Mouse (Mus musculus): ENCODE measurements around the gene Gli3. TPM values are rescaled to one million over a fixed set of nuclear protein-coding genes. Genes with fewer than 3 reads are reported as not detected.
A peak's percentile ranks its signal among the peaks of the same experiment; 100 is the strongest.

Gene Gli3
- total RNA-seq (2021): 1 to 10 TPM; 8.3 to 8.6 TPM
- long read RNA-seq, experiment 1: 0 reads
- long read RNA-seq, experiment 2: 0 reads

- DNase-seq: peak; percentile 86 to 88
These were observed at the start of gene Gli3 for GRCm38 (mm10) chr13:15462830-15463491. Gli3 (plus strand) TSS chr13:15463235.

DNA sequence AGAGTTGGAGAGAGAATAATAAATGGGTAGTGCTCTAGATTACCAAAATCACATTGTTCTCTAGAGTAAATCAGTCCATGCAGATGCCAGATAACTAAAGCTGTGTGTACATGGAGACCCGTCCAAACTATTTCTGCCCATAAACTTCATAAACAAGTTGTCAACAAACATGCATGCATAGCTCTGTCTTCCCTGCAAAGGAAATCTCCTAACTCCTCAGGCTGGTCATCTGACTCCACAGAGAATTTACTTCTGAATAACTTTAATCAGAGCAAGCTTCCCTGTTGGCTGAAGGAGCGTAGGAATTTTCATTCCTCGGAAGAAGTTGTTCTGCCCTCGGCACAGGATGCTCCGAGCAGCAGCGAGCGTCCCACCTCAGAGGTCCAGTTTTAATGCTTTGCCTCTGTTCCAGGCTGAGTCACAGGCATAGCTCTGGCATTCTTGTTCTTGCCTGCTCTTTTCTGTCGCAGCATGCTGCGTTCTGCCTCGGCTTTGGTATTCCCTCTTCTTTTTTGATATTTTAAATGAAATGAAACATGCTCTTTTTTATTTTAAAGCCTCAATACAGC, 41.8 kb upstream of the Gli3 start:
- DNase-seq: no peak

DNA sequence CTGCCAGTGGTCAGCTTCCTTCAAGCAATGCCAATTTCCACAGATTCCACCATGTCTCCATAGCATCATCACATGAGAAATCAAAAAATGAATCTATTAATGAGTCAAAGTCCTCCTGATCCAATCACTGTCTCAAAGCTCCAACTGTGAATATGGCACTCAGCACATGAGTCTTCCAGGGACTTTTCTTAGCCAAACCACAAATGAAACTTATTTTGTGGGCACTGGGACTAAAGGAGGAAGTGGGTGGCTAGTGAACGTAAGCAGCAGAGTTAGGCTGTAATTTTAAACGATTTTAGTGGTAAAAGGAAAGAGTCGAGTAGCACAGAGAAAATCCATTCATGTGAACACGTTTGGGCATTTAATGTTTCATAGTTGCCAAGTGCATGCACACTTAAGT, 21.0 kb upstream of the Gli3 start:
- no peak for DNase-seq

DNA sequence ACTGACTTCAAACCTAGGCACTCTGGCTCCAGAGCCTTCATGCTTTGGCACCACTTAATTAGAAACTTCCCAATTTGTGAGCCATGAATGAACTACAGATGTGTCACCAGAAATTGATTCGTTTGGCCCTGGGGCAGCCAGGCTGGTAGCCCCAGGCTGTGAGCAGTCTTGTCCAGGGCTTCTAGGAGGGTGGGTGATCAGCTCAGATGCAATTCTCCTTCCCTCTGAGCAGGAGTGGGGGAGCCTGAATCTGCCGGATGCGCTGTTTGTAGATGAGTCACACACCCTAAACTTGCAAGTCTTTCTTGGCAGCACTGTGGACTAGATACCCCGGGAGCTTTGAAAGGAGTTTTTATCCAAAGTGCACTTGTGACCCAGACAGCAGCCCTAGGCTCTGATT, 18.7 kb upstream of the Gli3 start:
- no peak for DNase-seq

GRCm38 (mm10) chr13:15445591-15445990, 17.4 kb upstream of the Gli3 start:
- no peak for DNase-seq

- no peak for DNase-seq
These were observed 17.0 kb upstream of the Gli3 start for GRCm38 (mm10) chr13:15446004-15446403.

GRCm38 (mm10) chr13:15446782-15447564, 16.1 kb upstream of the Gli3 start:
- no peak for DNase-seq

- DNase-seq: no peak
These were observed 12.1 kb upstream of the Gli3 start for GRCm38 (mm10) chr13:15450941-15451340.

- DNase-seq: no peak
These were observed 5.2 kb upstream of the Gli3 start for GRCm38 (mm10) chr13:15457841-15458240.

- no peak for DNase-seq
These were observed 1.1 kb upstream of the Gli3 start for GRCm38 (mm10) chr13:15461926-15462325.

DNA sequence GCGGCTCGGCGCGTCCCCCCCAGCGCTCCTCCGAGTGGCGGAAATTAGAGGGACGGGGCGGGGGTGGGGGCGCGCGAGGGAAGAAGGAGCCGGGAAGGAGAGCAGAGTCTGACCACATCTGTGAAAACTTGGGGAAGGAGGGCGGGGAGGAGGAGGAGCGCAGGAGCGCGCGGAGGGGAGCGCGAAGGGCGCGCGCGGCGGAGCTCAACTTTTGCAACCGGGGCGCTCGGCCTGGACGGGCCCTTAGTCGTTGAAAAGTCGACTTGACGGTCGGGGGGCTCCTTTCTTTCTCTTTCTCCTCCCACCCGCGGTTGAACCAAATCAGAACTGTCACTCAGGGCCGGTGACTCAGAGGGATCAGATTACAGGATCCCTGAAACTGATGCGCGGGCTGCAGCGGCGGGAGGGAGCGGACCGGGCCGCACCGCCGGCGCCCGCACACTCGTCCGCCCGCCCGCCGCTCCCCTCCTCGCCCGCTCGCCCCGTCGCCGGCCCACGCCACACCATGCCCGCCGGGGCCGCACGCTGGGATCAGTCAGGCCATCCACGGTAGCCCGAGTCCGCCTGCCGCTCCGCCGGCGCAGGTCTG, 551 bp downstream of the Gli3 start:
- peak; percentile 69 to 72 for DNase-seq

- DNase-seq: peak; percentile 59 to 70
These were observed 1.1 kb downstream of the Gli3 start for GRCm38 (mm10) chr13:15464081-15464526.

DNA sequence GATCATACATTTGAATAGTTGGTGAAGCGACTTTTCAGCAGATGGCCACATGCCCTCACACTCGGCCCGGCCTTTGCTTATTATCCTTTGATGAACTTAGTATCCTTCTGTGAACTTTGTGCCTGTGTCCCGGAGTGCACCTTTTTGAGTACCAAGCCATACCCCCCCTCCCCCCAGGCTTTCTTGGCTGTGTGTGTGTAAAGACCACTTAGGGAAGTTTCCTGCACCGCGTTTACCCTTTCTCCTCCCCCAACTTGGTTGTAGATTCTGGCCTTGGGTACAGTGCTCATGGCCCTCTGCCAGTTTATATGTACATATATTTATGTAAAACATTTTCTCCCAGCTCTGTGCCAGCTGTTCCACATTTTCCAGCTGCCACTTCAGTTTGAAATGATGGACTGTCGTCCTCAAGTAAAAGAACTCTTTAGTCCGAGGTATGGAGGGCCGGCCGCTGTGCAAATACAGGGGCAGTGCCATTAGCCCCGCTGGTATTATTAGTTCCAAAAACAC, 1.8 kb downstream of the Gli3 start:
- peak; percentile 5 to 8 for DNase-seq

DNA sequence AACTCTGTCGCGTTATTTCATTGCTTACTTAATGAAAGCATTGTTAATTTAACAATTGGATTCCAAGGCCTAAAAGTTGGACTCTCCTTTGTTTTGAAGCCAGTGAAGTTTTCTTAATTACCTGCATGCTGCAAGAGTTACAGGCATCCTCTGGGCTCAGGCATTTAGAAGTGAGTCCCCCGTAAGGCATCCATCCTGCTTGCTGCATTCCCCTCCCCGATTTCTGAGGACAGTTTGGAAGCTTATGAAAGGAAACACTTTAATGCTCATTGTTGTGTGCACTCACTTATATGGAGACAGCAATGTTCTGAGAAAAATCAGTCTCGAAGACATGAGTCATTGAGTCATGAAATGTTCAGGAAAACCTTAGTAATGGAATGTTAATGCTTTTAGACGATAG, 3.5 kb downstream of the Gli3 start:
- no peak for DNase-seq

DNA sequence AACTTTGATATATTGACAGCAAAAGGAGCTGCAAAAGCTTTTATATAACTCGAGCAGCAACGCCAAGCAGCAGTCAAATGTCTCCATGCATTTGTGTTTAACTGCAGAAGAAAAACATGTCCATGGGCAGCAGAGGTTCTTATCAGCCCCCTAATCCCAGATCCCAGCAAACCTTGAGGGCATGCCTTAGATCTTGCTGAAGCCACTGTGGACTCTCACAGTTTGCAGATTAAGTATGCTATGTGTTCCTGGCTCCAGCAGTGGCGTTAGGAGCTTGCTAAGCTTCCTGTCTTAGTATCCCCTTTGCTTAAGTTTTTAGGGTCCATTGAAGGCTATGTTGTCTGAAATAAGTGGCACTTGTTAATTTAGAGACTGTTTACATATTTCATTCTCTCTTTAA, 4.4 kb downstream of the Gli3 start:
- DNase-seq: no peak

GRCm38 (mm10) chr13:15468421-15468820, 5.4 kb downstream of the Gli3 start:
- DNase-seq: peak; percentile 12 to 23

DNA sequence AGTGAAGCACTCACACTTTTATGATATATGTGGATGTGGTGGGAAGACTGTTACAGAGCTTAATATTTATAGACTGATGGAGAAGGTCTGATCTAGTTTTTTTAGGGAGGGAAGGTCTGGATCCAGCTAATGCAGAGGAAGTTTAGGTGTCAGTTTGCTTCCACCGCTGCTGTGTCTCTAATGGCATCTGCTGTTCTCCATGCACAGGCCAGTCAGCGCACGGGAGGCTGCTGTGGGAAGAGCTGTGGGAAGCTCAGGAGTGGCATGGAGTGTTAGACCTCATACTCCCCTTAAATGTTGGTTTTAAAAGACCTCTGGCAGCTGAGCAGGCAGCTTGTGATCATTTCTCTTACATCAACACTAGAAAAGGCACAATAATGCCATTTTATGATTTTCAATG, 7.0 kb downstream of the Gli3 start:
- DNase-seq: no peak

DNA sequence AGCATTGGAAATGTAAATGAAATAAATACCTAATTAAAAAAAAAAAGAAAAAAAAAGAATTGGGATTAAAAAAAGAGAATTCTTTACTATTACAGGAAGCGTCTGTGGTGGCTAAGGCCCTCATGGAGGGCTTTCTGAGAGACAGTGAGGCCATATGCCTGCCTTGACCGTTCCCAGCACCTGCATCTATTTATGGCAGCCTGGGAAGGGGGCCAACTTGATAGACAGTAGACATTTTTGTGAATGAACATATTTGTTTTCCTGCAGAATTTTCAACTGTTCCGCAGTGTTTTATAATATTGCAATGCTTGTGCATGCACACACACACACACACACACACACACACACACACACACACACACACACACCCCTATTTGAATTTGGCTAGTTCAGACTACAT, 9.7 kb downstream of the Gli3 start:
- no peak for DNase-seq

GRCm38 (mm10) chr13:15474393-15474792, 11.4 kb downstream of the Gli3 start:
- no peak for DNase-seq

- no peak for DNase-seq
These were observed 23.2 kb downstream of the Gli3 start for GRCm38 (mm10) chr13:15486033-15486891.

- DNase-seq: no peak
These were observed 24.3 kb downstream of the Gli3 start for GRCm38 (mm10) chr13:15487334-15487733.

DNA sequence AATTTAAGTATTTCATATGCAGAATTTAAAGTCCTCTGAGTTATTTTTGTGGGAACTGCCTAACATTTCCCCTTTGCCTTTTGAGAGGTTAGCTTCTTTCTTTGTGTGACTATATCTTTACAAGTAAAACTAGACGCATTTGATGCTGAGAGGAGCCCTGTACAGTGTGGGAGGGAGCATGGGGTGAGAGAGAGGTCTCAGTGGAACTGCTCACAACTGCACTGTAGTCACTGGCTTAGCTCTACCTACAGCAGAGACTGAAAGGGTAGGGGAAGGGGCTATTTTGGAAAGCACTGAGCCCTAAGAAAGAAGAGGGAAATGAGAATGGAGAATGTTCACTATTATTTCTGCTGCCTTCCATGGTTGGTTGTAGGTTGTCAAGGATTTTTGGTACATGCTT, 25.0 kb downstream of the Gli3 start:
- no peak for DNase-seq

Measured in adrenal gland, postnatal 36 days (tissue).